Mouse (Mus musculus) thymus, adult 2 months (tissue): Measurements from ENCODE around the gene Actn1.

Experiments used
- CTCF ChIP-seq: fragments of 200-500 bp; IDR thresholded peaks from 2 replicates; pipeline ENCODE4 v1.5.1; 2012; ENCODE audit warnings: mild to moderate bottlenecking, control low read depth, low read length, moderate library complexity, borderline replicate concordance; ENCODE audit not compliant: control insufficient read depth, poor library complexity, insufficient read depth; ENCODE audit errors: extremely low read depth
- POLR2A ChIP-seq: fragments of 200-500 bp; IDR thresholded peaks from 2 replicates; pipeline ENCODE4 v1.6.1; 2012; ENCODE audit warnings: mild to moderate bottlenecking, low read length, control low read depth, moderate library complexity; ENCODE audit not compliant: control insufficient read depth, poor library complexity, insufficient read depth; ENCODE audit errors: extremely low read depth

DNA sequence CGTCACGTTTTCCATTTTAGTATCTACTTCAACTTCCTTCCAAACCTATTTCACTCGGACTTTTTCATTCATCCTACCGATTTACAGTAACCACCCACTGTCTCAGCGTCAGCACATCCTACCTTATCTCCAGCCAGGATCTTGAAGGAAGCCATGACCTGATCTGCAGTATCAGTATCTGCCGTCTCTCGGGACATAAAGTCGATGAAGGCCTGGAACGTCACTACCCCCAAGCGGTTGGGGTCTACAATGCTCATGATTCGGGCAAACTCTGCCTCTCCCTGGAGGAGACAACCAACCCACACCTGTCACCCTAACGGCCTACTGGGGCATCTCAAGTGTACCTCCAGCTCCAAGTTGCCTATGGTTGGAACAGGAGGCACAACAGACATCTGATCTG is 91.4 kb downstream of the Actn1 start:
- no peak for TF ChIP-seq POLR2A
- no peak for TF ChIP-seq CTCF
